Mouse (Mus musculus) mature B cell (primary cell): ENCODE measurements at regions not wholly inside any gene's neighbourhood (a gene's known extent, or its start where the extent isn't known, plus 50 kb on each side); places are given as distances from the start of the nearest gene placed in this dataset.

Experiments used
- in situ Hi-C: fragments of 300-500 bp; cut with MboI; formaldehyde crosslinking; loops from 2 replicates; pipeline ENCODE4 v1.14.3; 2019

GRCm38 (mm10) chr1:73348476-73348875 is 332.8 kb upstream of the Tnp1 start:
- in situ Hi-C loops: no loop called here

GRCm38 (mm10) chr1:73344587-73344986 is 328.9 kb upstream of the Tnp1 start:
- in situ Hi-C loops: no loop called here

- in situ Hi-C loops: no loop called here
Measured at GRCm38 (mm10) chr1:73341911-73342310, 326.2 kb upstream of the Tnp1 start.

- in situ Hi-C loops: no loop called here
Measured at GRCm38 (mm10) chr1:73337401-73337800, 321.7 kb upstream of the Tnp1 start.

GRCm38 (mm10) chr1:73309556-73309955 is 293.8 kb upstream of the Tnp1 start:
- in situ Hi-C loops: no loop called here

- in situ Hi-C loops: no loop called here
Measured at GRCm38 (mm10) chr1:73308420-73308819, 292.7 kb upstream of the Tnp1 start.

- in situ Hi-C loops: no loop called here
Measured at GRCm38 (mm10) chr1:73307194-73307593, 291.5 kb upstream of the Tnp1 start.

- in situ Hi-C loops: no loop called here
Measured at GRCm38 (mm10) chr1:73299978-73300688, 284.4 kb upstream of the Tnp1 start.

GRCm38 (mm10) chr1:73285342-73285741 is 269.6 kb upstream of the Tnp1 start:
- in situ Hi-C loops: no loop called here

GRCm38 (mm10) chr1:73274480-73274879 is 258.8 kb upstream of the Tnp1 start:
- in situ Hi-C loops: no loop called here

GRCm38 (mm10) chr1:73270787-73271391 is 255.2 kb upstream of the Tnp1 start:
- in situ Hi-C loops: no loop called here

- in situ Hi-C loops: no loop called here
Measured at GRCm38 (mm10) chr1:73269051-73269755, 253.5 kb upstream of the Tnp1 start.

GRCm38 (mm10) chr1:73265009-73265408 is 249.3 kb upstream of the Tnp1 start:
- in situ Hi-C loops: no loop called here

GRCm38 (mm10) chr1:73264245-73264644 is 248.5 kb upstream of the Tnp1 start:
- in situ Hi-C loops: no loop called here

GRCm38 (mm10) chr1:73259525-73260098 is 243.9 kb upstream of the Tnp1 start:
- in situ Hi-C loops: no loop called here

- in situ Hi-C loops: no loop called here
Measured at GRCm38 (mm10) chr1:73257263-73257662, 241.6 kb upstream of the Tnp1 start.

- in situ Hi-C loops: no loop called here
Measured at GRCm38 (mm10) chr1:73251911-73252356, 236.2 kb upstream of the Tnp1 start.

- in situ Hi-C loops: no loop called here
Measured at GRCm38 (mm10) chr1:73244016-73244415, 228.3 kb upstream of the Tnp1 start.

GRCm38 (mm10) chr1:73242290-73242689 is 226.6 kb upstream of the Tnp1 start:
- in situ Hi-C loops: no loop called here

GRCm38 (mm10) chr1:73236867-73237266 is 221.2 kb upstream of the Tnp1 start:
- in situ Hi-C loops: no loop called here

GRCm38 (mm10) chr1:73233636-73234035 is 217.9 kb upstream of the Tnp1 start:
- in situ Hi-C loops: no loop called here

- in situ Hi-C loops: no loop called here
Measured at GRCm38 (mm10) chr1:73233041-73233440, 217.3 kb upstream of the Tnp1 start.

GRCm38 (mm10) chr1:73230611-73231010 is 214.9 kb upstream of the Tnp1 start:
- in situ Hi-C loops: no loop called here
